Mouse (Mus musculus) left cerebral cortex, adult 9 months (tissue): ENCODE measurements at regions not wholly inside any gene's neighbourhood (a gene's known extent, or its start where the extent isn't known, plus 50 kb on each side); places are given as distances from the start of the nearest gene placed in this dataset.

Source experiments
- DNase-seq, 2 experiments: peaks; one replicate each; pipeline ENCODE4 v3.0.0; 2022; ENCODE audit warnings: low spot score in 2 of 2

DNA sequence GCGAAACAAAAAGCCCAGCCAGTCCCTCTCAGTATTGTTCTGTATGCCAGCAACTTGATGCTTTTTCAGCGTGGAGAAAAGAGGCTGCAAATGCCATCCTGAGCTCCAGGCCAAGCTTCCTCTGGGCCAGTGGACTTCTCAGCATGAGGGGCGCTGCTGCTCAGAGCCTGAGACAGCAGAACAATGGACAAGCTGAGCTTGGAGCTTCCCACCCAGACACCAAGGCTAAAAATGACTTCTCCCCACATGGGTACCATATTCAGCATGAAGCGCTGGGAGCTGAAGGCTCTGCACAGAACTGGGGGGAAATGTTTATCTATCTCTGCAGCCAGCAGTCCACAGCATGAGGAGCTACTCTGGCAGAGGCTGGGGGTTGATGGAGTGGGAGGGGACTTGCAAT is 402.3 kb downstream of the Pdcd6ip start:
- no peak for DNase-seq

DNA sequence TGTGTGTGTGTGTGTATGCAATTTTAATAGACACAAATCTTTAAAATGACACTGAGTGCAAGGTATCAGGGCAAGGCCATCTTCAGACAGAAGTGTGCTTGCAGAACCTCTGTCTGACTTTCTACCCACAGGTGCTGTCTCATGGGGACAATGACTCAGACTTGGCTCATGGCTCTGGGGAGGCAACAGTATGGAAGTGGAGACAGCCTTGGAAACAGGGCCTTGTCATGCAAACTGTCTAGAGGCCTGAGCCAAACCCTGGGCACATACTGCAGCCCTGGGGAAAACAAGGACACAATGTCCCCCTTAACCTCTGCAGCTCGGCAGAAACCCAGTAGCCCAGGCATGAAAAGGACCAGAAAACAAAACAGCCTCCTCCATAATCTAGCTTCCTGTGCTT is 405.6 kb downstream of the Pdcd6ip start:
- peak in 1 of 2 experiments; percentile 59 for DNase-seq

- peak in 1 of 2 experiments; percentile 60 for DNase-seq
These were observed 407.2 kb downstream of the Pdcd6ip start for GRCm38 (mm10) chr9:113300846-113301245.

DNA sequence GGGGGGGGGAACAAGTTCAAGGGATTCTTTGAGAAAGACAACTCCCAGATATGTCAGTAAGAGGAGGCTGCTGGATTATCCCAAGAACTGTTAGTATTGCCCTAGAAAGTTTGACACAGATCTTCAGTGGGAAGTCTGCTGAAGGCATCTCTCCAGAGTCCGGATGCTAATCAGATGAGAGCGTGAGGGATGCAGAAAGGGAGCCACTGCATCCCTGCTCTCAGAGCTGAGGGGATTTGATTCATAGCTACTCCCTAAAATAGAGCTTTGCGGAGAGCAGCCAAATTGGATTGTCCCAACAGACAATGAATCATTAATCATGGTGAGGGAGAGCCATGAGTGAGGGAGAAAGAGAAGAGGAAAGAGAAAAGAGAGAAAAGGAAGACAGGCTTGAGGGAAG is 408.2 kb downstream of the Pdcd6ip start:
- DNase-seq: peak in 1 of 2 experiments; percentile 55

DNA sequence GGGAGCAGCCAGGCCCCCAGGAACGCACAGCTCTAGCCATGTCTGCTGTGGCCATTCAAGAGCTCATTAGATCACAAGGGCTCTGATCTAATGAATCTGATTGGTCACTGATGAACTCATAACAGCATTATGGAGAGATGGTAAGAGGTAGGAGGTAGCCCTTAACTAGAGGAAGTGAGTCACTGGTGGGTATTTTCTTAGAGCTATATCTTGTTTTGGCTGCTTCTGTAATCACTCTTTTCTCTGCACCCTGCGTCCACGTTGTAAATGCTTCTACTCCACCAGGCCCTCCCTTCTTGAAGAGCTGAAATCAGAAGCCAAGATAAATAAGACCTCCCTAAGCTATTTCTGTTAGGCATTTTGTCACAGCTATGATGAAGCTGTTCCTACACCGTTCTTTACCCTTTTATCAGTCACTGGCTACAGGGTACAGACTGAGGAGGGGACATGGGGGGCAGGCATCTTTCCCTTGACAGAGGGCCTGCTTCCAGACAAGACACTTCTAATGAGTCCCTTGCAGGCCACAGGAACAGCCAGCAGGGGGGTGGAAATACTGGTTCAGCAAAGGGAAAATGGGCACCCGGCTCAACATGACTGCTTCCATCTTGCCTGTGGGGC is 412.1 kb downstream of the Pdcd6ip start:
- no peak for DNase-seq

GRCm38 (mm10) chr9:113287397-113287796 is 420.7 kb downstream of the Pdcd6ip start:
- DNase-seq: no peak

GRCm38 (mm10) chr9:113283244-113283643 is 424.8 kb downstream of the Pdcd6ip start:
- no peak for DNase-seq

GRCm38 (mm10) chr9:113270595-113270994 is 437.5 kb downstream of the Pdcd6ip start:
- DNase-seq: no peak

- no peak for DNase-seq
These were observed 440.4 kb downstream of the Pdcd6ip start for GRCm38 (mm10) chr9:113267696-113268095.

DNA sequence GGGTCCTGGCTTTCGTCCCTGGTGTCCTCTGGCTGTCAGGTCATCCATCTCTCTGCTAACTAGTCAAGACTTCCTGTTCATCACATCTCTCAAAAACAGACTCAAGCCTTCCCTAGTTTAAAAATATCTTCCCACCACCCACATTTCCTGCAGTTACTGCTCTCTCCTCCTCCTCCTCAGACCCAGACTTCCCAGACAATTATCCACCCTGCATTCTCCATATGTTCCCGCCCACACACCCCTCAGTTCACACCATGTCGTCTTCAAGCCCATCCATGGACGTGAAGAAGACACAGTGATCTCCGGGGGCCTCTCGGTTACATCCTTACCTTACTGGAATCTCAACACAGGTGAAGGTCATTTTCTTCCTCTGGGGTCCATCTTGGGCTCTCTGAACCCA is 444.4 kb downstream of the Pdcd6ip start:
- peak; percentile 73 to 91 for DNase-seq

GRCm38 (mm10) chr9:113260296-113260695 is 447.8 kb downstream of the Pdcd6ip start:
- no peak for DNase-seq

DNA sequence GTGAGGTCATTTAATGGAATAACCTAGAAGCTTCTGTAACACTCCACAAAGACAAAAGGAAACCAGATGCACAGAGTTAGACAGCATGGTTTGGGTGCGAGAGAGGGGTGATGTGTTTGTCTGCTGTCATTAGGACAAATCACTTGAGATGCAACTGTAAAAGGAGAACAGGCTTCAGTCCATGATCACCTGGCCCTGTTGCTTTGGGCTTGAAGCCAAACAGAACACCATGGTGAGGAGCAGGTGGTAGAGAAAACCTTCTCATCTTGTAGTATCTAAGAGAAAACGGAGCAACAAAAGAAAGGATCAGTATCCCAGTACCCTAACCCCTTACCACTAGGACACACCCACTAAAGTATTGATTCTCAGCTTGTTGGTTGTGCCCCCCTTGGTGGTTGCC is 449.5 kb downstream of the Pdcd6ip start:
- no peak for DNase-seq

GRCm38 (mm10) chr9:113248703-113249274 is 459.3 kb downstream of the Pdcd6ip start:
- peak; percentile 78 to 81 for DNase-seq

DNA sequence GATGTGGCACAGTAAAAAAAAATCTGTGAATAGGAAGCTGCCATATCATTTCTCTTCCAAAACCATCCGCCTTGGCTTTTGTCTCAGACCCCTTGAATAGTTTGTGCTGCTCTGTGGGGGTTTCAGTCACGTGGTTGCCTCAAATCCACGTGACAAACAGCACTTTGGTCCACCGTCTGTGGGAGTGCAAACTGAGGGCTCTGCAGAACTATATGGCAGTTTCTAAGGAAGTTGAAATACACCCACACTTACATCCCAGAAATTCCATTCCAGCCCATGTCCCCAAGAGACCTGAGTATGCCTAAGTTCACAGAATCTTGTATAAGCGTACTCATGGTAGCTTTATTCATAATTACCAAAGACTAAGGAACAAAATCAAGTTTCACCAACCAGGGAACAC is 460.1 kb downstream of the Pdcd6ip start:
- peak; percentile 67 to 72 for DNase-seq

DNA sequence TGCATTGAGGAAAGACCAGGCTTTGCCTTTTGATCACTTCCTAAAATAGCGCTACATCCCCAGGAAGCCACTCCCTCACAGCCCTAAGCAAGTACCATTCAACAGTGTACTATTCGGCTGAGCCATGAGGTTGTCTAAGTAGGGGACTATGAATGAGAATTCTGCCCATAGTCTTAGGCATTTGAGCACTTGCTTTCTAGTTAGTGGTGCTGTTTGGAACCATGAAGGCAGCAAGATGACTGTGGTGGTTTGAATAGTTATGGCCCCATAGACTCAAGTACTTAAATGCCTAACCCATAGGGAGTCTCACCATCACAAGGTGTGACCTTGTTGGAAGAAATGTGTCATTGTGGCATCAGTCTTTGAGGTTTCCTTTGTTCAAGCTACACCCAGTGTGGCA is 464.2 kb downstream of the Pdcd6ip start:
- no peak for DNase-seq

DNA sequence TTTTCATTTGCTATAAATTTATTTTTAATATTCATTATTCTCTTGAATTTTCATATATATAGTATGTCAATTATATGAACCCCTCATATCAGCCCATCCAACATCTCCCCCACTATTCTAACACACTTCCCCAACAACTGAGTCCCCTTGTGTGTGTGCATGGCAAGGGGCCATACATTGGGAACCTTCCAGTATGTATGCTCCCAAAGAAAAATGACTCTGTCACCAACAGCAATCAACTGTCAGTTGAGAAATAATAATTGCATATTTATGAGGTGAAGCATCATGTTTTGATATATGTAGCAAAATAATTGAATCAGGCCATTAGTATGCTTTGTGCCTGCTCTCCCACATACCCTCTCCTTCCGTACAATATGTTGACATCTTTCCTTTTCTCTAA is 474.7 kb downstream of the Pdcd6ip start:
- DNase-seq: no peak

DNA sequence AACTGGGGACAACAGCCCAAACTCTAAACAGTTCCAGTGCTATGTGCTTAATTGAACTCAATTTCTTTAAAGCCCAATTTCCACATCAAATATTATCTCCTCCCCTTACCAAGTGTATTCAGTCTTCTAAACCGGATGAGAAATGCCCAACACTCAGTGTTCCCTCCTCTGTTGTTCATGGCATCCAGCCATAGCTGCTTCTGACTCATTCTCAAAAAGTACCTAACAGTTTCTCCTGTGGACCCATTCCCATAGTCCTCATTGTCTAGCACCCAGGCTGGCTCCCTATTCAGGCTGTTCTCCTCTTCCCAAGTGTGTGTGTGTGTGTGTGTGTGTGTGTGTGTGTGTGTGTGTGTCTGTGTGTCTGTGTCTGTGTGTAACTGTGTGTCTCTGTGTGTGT is 478.7 kb downstream of the Pdcd6ip start:
- no peak for DNase-seq

DNA sequence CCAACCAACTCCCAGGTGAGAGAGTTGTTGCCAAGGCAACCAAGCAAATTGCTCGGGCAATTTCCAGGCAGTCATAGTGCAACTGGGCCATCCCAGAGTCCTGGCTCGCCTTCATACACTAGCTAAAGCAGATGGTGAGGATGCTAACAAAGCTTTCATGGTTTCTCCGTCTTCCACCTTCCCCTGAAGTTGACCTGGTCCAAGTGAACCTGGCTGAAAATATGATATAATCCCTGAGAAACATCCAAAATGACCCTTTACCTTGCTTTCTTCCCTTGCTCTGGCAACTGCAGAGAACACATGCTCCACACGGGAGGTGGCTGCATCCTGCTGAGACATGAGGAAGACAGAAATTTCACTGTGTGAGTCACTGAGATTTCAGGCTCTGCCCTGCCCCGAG is 494.1 kb downstream of the Pdcd6ip start:
- DNase-seq: no peak

GRCm38 (mm10) chr9:113212389-113212788 is 495.7 kb downstream of the Pdcd6ip start:
- DNase-seq: peak in 1 of 2 experiments; percentile 28

GRCm38 (mm10) chr9:113208181-113208580 is 499.9 kb downstream of the Pdcd6ip start:
- DNase-seq: no peak

GRCm38 (mm10) chr9:113199241-113199640 is 508.8 kb downstream of the Pdcd6ip start:
- DNase-seq: no peak

GRCm38 (mm10) chr9:113195556-113195955 is 512.5 kb downstream of the Pdcd6ip start:
- DNase-seq: no peak

DNA sequence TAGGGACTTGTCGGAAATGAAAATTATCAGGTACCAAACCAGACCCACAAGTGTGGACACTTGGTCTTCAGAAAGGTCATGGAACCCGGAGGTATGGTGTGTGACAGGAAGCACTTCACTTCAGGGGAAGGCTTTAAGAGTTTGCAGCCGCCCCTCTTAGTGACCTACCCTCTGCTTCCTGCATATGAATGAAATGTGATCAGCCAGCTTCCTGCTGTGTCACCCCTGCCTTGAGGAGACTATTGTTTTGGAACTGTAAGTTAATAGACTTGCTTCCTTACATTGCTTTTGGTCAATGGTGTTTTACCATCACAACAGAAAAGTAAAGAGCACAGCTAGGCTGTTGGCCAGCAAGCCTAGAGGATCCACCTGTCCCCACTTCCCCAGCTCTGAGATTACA is 515.3 kb downstream of the Pdcd6ip start:
- DNase-seq: no peak

DNA sequence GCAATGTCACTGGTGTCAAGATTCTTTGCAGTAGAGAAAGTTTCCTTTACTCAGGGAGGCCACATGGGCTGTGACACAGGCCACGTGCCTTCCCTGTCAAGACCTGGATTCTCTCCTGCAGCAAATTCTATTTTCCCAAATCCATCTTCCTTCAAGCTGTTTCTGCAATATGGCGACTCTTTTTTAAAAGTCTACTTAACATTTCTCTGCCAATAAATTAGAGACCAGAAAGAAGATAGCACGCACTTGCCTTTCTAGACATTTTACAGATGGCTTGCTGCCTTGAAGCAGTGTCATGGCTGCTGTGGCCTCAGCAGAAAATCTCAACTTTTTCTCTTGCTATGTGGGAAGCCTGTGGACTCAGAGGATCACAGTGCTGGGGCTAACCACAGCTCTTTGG is 516.9 kb downstream of the Pdcd6ip start:
- DNase-seq: no peak
